Mouse (Mus musculus) spleen, adult 2 months (tissue): ENCODE results near the gene Lingo3.

ENCODE experiments used
- CTCF ChIP-seq: fragments of 200-500 bp; IDR thresholded peaks from 2 replicates; pipeline ENCODE4 v1.5.1; 2011; ENCODE audit warnings: mild to moderate bottlenecking, inconsistent platforms; ENCODE audit not compliant: insufficient read depth, insufficient read length, insufficient replicate concordance; ENCODE audit errors: extremely low read depth
- POLR2A ChIP-seq: fragments of 200-500 bp; IDR thresholded peaks from 2 replicates; pipeline ENCODE4 v1.6.1; 2011; ENCODE audit warnings: low read depth, low read length, inconsistent platforms

DNA sequence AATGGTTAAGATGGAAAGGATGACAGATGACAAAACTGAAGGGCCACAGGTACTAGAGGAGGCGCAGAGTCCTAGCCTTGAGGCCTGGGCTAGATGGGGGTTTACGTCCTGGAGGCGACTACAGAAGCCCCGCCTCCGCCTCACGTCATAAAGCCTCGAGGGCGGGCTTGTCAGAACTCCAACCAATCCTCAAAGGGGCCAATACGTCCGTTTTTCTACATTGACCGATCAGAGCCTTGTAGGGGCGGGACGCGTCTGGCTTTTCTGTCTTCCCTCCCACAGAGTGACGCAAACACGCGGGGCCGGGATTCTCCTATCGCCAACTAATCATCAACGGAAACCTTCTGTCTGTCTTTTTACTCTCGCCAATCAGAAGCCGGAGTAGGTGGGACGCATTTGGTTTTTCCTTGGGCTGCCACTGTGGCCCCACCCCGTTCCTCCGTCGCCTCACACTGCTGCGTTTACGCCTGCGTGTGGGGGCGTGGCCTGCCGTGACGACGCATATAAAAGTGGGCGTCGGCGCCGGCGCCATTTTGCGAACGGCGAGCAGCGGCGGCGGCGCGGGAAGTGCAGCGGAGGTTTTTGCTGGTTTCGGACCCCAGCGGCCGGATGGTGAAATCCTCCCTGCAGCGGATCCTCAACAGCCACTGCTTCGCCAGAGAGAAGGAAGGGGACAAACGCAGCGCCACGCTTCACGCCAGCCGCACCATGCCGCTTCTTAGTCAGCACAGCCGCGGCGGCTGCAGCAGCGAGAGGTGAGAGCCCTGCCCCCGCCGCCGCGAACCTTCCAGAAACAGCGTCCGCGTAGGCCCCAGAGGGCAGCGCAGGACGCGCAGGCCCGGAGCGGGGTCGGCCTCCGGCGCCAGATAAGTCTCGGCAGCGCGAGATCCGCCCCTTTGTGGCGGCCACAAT, 17.4 kb downstream of the Lingo3 start, which contains the start of gene Oaz1:
- TF ChIP-seq POLR2A (peak; percentile 71), CTCF (no peak)
